Mouse (Mus musculus) ES-Bruce4 (cell line): ENCODE results near the gene Il4.

Source experiments
- CTCF ChIP-seq: IDR thresholded peaks from one replicate; pipeline ENCODE4 v1.8.1; 2011; ENCODE audit warnings: low read depth, low read length
- EP300 ChIP-seq: IDR thresholded peaks from 2 replicates; pipeline ENCODE4 v1.6.1; 2011; ENCODE audit warnings: low read depth, low read length; ENCODE audit not compliant: insufficient read depth

GRCm38 (mm10) chr11:53621582-53622439, 3.3 kb upstream of the Il4 start:
- TF ChIP-seq CTCF (no peak), EP300 (no peak)
